Mouse (Mus musculus): Measurements from ENCODE around the gene Ntpcr. TPM values are rescaled to one million over a fixed set of nuclear protein-coding genes. Genes with fewer than 3 reads are reported as not detected.

Gene Ntpcr
- 20.2 and 23.7 TPM in 2 replicates for polyA plus RNA-seq (2012; rRNA removed; ENCODE audit: low replicate concordance)

GRCm38 (mm10) chr8:125729746-125730145 lies at the start of gene Ntpcr:
Gene Ntpcr (plus strand): TSS chr8:125729963.

Other genes with a start within 250 kb of the Ntpcr start
- gene Sipa1l2, start 160.2 kb upstream of the Ntpcr start, polyA plus RNA-seq (2012; rRNA removed; ENCODE audit: low replicate concordance), result 9.2 and 11.5 TPM in 2 replicates
- 1.0 and 1.9 TPM in 2 replicates for gene Map10, start 60.1 kb upstream of the Ntpcr start, polyA plus RNA-seq (2012; rRNA removed; ENCODE audit: low replicate concordance)
- gene Pcnx2, start 168.4 kb downstream of the Ntpcr start, polyA plus RNA-seq (2012; rRNA removed; ENCODE audit: low replicate concordance), result 0.16 TPM in 1 of 2 replicates, not detected in the other
- 1.1 and 1.5 TPM in 2 replicates for gene Map3k21, start 180.5 kb downstream of the Ntpcr start, polyA plus RNA-seq (2012; rRNA removed; ENCODE audit: low replicate concordance)